In the genomic region with DNA sequence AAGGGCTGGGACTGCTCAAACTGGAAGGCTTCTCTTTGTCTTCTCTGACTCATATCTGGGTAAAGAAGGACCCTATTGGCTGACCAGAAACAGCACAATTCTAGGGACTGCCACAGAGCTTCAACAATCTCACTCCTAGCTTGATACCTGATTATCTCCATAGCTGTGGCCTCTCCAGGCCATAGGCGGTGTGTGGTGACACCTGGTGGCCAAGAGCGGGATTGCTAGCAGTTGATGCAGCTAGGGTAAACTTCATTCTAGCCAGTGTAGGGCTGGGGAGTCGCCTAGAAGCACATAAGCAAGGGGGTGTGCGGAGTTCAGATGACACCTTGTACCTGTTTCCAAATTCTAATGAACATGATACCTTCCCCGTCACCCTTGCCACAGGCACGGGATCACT, we compare ENCODE assay signal across 9 mouse cellular contexts.
DNase-seq lines count a peak whose midpoint lies in the region; ATAC-seq lines count a peak whose summit lies in the region.
"Had no signal": no experiment of that assay in that cellular context is flagged by ENCODE, and none has a peak within 500 bp of the region (broad histone marks: within the 10 kb centered on the region; RNA-seq: fewer than 3 reads in every experiment).

No protein-coding gene starts in this region.

- H3K27ac ChIP-seq in forebrain, embryonic 16.5 days (ENCODE audit: low read length): no peak overlapping the region
- no peak overlapping the region for H3K27ac ChIP-seq in hindbrain, embryonic 11.5 days (ENCODE audit: low read depth, low read length)
- H3K27ac ChIP-seq: heart, embryonic 13.5 days had no signal

- peak; percentile 69 for DNase-seq in ES-CJ7 (ENCODE audit: low read depth, low spot score)
- DNase-seq in c-Kit-negative CD71-positive TER-119-positive erythroid progenitor cells, embryonic 14.5 days (ENCODE audit: low read depth, low spot score): peak; percentile 53
- peak; percentile 94 for DNase-seq in hindbrain, embryonic 11.5 days (ENCODE audit: low spot score)
- DNase-seq in layer of hippocampus, adult 9-11 months: peak; percentile 80
- peak; percentile 95 for DNase-seq in lung, postnatal 14 days
- peak; percentile 85 for DNase-seq in ovary, postnatal 36 days (ENCODE audit: low spot score)
- peak; percentile 84 for DNase-seq in thymus, postnatal 25 days

- H3K4me2 ChIP-seq in forebrain, embryonic 16.5 days (ENCODE audit: low read length): no peak overlapping the region
- H3K4me2 ChIP-seq in hindbrain, embryonic 11.5 days (replicated peaks; ENCODE audit: low read depth, low read length): no peak overlapping the region
- H3K4me2 ChIP-seq: heart, embryonic 13.5 days had no signal

- WGBS in forebrain, embryonic 16.5 days: 1% methylated on average over 6 of the region's 6 CpGs
- WGBS in hindbrain, embryonic 11.5 days: 3% methylated on average over 6 of the region's 6 CpGs

- H3K9ac ChIP-seq in forebrain, embryonic 16.5 days (replicated peaks; ENCODE audit: low read depth, low read length): no peak overlapping the region
- H3K9ac ChIP-seq in hindbrain, embryonic 11.5 days (ENCODE audit: low read depth, low read length): no peak overlapping the region
- H3K9ac ChIP-seq: heart, embryonic 13.5 days had no signal

- no peak overlapping the region for H3K4me3 ChIP-seq in forebrain, embryonic 16.5 days (replicated peaks; ENCODE audit: low read length)
- no peak overlapping the region for H3K4me3 ChIP-seq in hindbrain, embryonic 11.5 days (ENCODE audit: low read depth, low read length)
- H3K4me3 ChIP-seq: heart, embryonic 13.5 days had no signal

- H3K4me1 ChIP-seq in forebrain, embryonic 16.5 days (replicated peaks; ENCODE audit: control insufficient read depth, insufficient read depth, low read length): peaks cover 35% of the 10 kb centered on the region
- H3K4me1 ChIP-seq in hindbrain, embryonic 11.5 days (replicated peaks; ENCODE audit: control insufficient read depth, insufficient read depth, low read length): peaks cover 7% of the 10 kb centered on the region

- no peaks in the 10 kb centered on the region for H3K27me3 ChIP-seq in forebrain, embryonic 16.5 days (replicated peaks; ENCODE audit: control insufficient read depth, insufficient read depth, low read length)
- H3K27me3 ChIP-seq in hindbrain, embryonic 11.5 days (ENCODE audit: control insufficient read depth, insufficient read depth, low read length): peaks cover 25% of the 10 kb centered on the region

- no peaks in the 10 kb centered on the region for H3K36me3 ChIP-seq in forebrain, embryonic 16.5 days (ENCODE audit: control insufficient read depth, insufficient read depth)
- H3K36me3 ChIP-seq in hindbrain, embryonic 11.5 days (ENCODE audit: control insufficient read depth, insufficient read depth, low read length): no peaks in the 10 kb centered on the region
- H3K36me3 ChIP-seq: heart, embryonic 13.5 days had no signal

- peak; percentile 30 for ATAC-seq in forebrain, embryonic 16.5 days
- peak; percentile 10; the same call in 1 of the 2 replicates for ATAC-seq in hindbrain, embryonic 11.5 days (ENCODE audit: low FRiP score)

- no peaks in the 10 kb centered on the region for H3K9me3 ChIP-seq in forebrain, embryonic 16.5 days (ENCODE audit: control insufficient read depth, low read length)
- no peaks in the 10 kb centered on the region for H3K9me3 ChIP-seq in hindbrain, embryonic 11.5 days (ENCODE audit: control insufficient read depth, low read length)
- H3K9me3 ChIP-seq: heart, embryonic 13.5 days had no signal
